Mouse (Mus musculus) kidney, postnatal 0 days (tissue): ENCODE measurements around the gene Zfpm1. TPM values are rescaled to one million over a fixed set of nuclear protein-coding genes. Genes with fewer than 3 reads are reported as not detected.

Source experiments
- ATAC-seq: fragments of 200-750 bp; cut with Nextera tagmentation; replicated peaks from 2 replicates; pipeline ENCODE4 v1.8.0; 2017; ENCODE audit warnings: low read depth, moderate number of reproducible peaks, moderate TSS enrichment, moderate library complexity; ENCODE audit not compliant: low FRiP score
- DNase-seq: peaks from one replicate; pipeline ENCODE4 v3.0.0-alpha.2; 2016; ENCODE audit warnings: low spot score
- H3K27ac ChIP-seq: fragments of 300-500 bp; sonication (generic); 2 replicates; pipeline ENCODE4 v1.5.1; 2014; ENCODE audit warnings: mild to moderate bottlenecking
- H3K27me3 ChIP-seq: fragments of 300-500 bp; sonication (generic); 2 replicates; pipeline ENCODE4 v1.6.1; 2014; ENCODE audit warnings: low read length, mixed read lengths; ENCODE audit not compliant: insufficient read depth
- H3K36me3 ChIP-seq: fragments of 300-500 bp; sonication (generic); 2 replicates; pipeline ENCODE4 v1.6.1; 2014; ENCODE audit warnings: low read length, mixed read lengths; ENCODE audit not compliant: insufficient read depth
- H3K4me1 ChIP-seq: fragments of 300-500 bp; sonication (generic); replicated peaks from 2 replicates; pipeline ENCODE4 v1.6.1; 2014; ENCODE audit warnings: antibody characterized with exemption, low read length, mixed read lengths; ENCODE audit not compliant: insufficient read depth
- H3K4me2 ChIP-seq: fragments of 300-500 bp; sonication (generic); 2 replicates; pipeline ENCODE4 v1.6.1; 2014; ENCODE audit warnings: mild to moderate bottlenecking, low read length, moderate library complexity, mixed read lengths
- H3K4me3 ChIP-seq: fragments of 300-500 bp; sonication (generic); replicated peaks from 2 replicates; pipeline ENCODE4 v1.5.1; 2014; ENCODE audit warnings: low read depth, low read length
- H3K9ac ChIP-seq: fragments of 300-500 bp; sonication (generic); 2 replicates; pipeline ENCODE4 v1.6.1; 2014; ENCODE audit warnings: low read depth, low read length
- H3K9me3 ChIP-seq: fragments of 300-500 bp; sonication (generic); replicated peaks from 2 replicates; pipeline ENCODE4 v1.6.1; 2016; ENCODE audit warnings: low read length, inconsistent platforms, mixed read lengths
- CTCF ChIP-seq: IDR thresholded peaks from 2 replicates; pipeline ENCODE4 v1.5.1; 2016; ENCODE audit warnings: antibody characterized with exemption, low read depth, mild to moderate bottlenecking, moderate library complexity
- WGBS: fragments of 180-500 bp; shearing (Covaris S2); extraction: QIAGEN DNeasy Blood & Tissue Kit; methylation state at CpG from one replicate; pipeline ENCODE4 v1.1.7; 2014; 5-methylcytosine and 5-hydroxymethylcytosine counted together
- polyA plus RNA-seq: library from polyadenylated mRNA; unstranded; fragments of >200 nt; fragmentation: Nextera tagmentation; extraction: Ambion mirVana; gene quantifications from 2 replicates; pipeline ENCODE4 v1.2.1, GENCODE M21; 2015

Gene Zfpm1
- polyA plus RNA-seq, 1 experiment from 2014 or later = 2.3 TPM

DNA sequence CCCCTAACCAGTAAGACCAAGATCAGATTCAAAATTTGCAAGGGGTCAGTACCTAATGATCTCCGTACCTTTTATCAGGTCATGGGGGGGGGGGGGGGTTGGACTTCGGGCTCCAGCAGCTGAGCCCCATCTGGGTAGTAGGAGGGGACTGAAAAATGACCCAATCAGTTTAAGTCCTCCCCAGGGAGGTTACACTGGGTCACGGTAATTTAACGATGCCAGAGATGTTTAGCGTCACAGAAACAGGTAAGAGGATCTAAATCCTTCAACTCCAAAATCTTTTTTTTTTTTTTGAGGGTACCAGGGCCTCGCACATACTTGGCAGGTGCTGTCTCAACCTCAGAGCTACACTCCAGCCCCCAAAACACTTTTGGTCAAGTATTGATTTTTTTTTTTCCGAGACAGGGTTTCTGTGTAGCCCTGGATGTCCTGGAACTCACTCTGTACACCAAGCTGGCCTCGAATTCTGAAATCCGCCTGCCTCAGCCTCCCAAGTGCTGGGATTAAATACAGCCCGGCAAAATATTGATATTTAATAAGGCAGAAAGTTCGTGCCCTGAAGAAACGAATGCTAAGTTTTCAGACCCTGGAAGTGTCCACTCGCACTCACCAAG, 93.9 kb downstream of the Zfpm1 start:
- WGBS = 23% methylated on average over 13 of the region's 13 CpGs
- H3K27ac ChIP-seq = peak overlapping the region; percentile 13; the same call in 1 of the 2 replicates
- DNase-seq (no peak), ATAC-seq (no peak)
- TF ChIP-seq CTCF = no peak
- no peaks in the 10 kb centered on the region for H3K27me3 ChIP-seq
- H3K4me3 ChIP-seq = peak overlapping the region; percentile 97
- H3K4me2 ChIP-seq = peak overlapping the region; percentile 50
- no peaks in the 10 kb centered on the region; the same call in 1 of the 2 replicates for H3K4me1 ChIP-seq
- no peaks in the 10 kb centered on the region for H3K9me3 ChIP-seq
- H3K9ac ChIP-seq = peak overlapping the region; percentile 24; the same call in 1 of the 2 replicates
- no peaks in the 10 kb centered on the region for H3K36me3 ChIP-seq

- H3K36me3 ChIP-seq = no peaks in the 10 kb centered on the region
- WGBS = under 1% methylated on average over 98 of the region's 107 CpGs
- no peaks in the 10 kb centered on the region for H3K27me3 ChIP-seq
- no peaks in the 10 kb centered on the region for H3K9me3 ChIP-seq
- peak within 1 kb of the TSS; percentile 96 for H3K27ac ChIP-seq
- peak within 1 kb of the TSS; percentile 97 for H3K4me3 ChIP-seq
- peak within 1 kb of the TSS; percentile 82 for H3K4me2 ChIP-seq
- DNase-seq (peak; percentile 99), ATAC-seq (peak; percentile 91)
- H3K4me1 ChIP-seq = no peaks in the 10 kb centered on the region; the same call in 1 of the 2 replicates
- H3K9ac ChIP-seq = peak within 1 kb of the TSS; percentile 95
- peak; percentile 67 for TF ChIP-seq CTCF
These were observed 94.7 kb downstream of the Zfpm1 start, which contains the start of gene Zc3h18 for GRCm38 (mm10) chr8:122376365-122377231. TSS of gene Zc3h18 (plus strand) at chr8:122376609.

DNA sequence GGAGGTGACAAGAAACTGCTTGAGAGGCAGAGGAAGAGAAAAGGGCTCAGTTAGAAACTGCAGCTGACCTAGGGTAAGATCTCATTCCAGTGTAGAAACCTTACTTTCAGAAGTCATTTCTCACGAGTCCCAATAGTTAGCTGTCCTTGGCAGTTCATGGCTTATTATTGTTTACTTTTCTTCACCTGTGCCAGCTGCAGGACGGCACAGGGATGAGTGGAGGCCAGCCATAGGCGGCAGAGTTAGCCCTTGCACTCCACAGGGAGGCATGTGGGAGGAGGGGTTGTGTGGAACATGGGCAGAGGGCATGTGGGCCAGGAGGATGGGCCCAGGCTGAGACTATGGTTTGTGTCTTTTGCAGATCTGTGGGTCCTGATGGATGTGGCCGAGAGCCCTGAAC, 101.1 kb downstream of the Zfpm1 start:
- WGBS = 63% methylated on average over 4 of the region's 4 CpGs
- no peak overlapping the region for H3K4me2 ChIP-seq
- H3K27ac ChIP-seq = no peak overlapping the region
- no peak for TF ChIP-seq CTCF
- H3K27me3 ChIP-seq = no peaks in the 10 kb centered on the region
- DNase-seq = no peak
- H3K4me1 ChIP-seq = no peaks in the 10 kb centered on the region; the same call in 1 of the 2 replicates
- H3K4me3 ChIP-seq = no peak overlapping the region
- H3K9me3 ChIP-seq = no peaks in the 10 kb centered on the region
- ATAC-seq = no peak
- no peak overlapping the region for H3K9ac ChIP-seq
- H3K36me3 ChIP-seq = peaks cover 43% of the 10 kb centered on the region

Other genes with a start within 250 kb of the Zfpm1 start
- not detected in 2 replicates for gene Trhr2, start 78.6 kb downstream of the Zfpm1 start, polyA plus RNA-seq
- gene Zc3h18, start 94.5 kb downstream of the Zfpm1 start, polyA plus RNA-seq = 33.7 and 35.1 TPM in 2 replicates
- gene Il17c, start 139.9 kb downstream of the Zfpm1 start, polyA plus RNA-seq = not detected in 2 replicates
- 647 and 704 TPM in 2 replicates for gene Cyba, start 150.8 kb downstream of the Zfpm1 start, polyA plus RNA-seq
- 31.2 and 36.3 TPM in 2 replicates for gene Mvd, start 161.3 kb downstream of the Zfpm1 start, polyA plus RNA-seq
- 0.67 and 1.0 TPM in 2 replicates for gene Snai3, start 178.6 kb downstream of the Zfpm1 start, polyA plus RNA-seq
- 44.0 and 44.5 TPM in 2 replicates for gene Rnf166, start 193.9 kb downstream of the Zfpm1 start, polyA plus RNA-seq
- gene Ctu2, start 194.0 kb downstream of the Zfpm1 start, polyA plus RNA-seq = 44.5 and 45.6 TPM in 2 replicates